Mouse (Mus musculus) lung, adult 2 months (tissue): ENCODE results near the gene Unc45b. TPM values are rescaled to one million over a fixed set of nuclear protein-coding genes. Genes with fewer than 3 reads are reported as not detected.
"Not testable (repeated sequence)": the region's sequence is repeated elsewhere in the genome, so short reads cannot be mapped to it uniquely, and the experiment has no call there.

ENCODE experiments used
- DNase-seq: peaks from one replicate; pipeline ENCODE4 v3.0.0; 2022
- H3K4me1 ChIP-seq: fragments of 200-500 bp; 2 replicates; pipeline ENCODE4 v1.6.1; 2011; ENCODE audit warnings: low read length; ENCODE audit not compliant: control insufficient read depth, insufficient read depth
- H3K4me3 ChIP-seq: fragments of 200-500 bp; replicated peaks from 2 replicates; pipeline ENCODE3; 2011; ENCODE audit warnings: low read depth, mild to moderate bottlenecking, control low read depth, low read length; ENCODE audit errors: extremely low read depth
- CTCF ChIP-seq: fragments of 200-500 bp; IDR thresholded peaks from 2 replicates; pipeline ENCODE4 v1.5.1; 2011; ENCODE audit warnings: mild to moderate bottlenecking, low read length, control low read depth; ENCODE audit not compliant: insufficient read depth
- POLR2A ChIP-seq: fragments of 200-500 bp; IDR thresholded peaks from 2 replicates; pipeline ENCODE4 v1.6.1; 2011; ENCODE audit warnings: low read depth, mild to moderate bottlenecking, control low read depth, low read length, borderline replicate concordance; ENCODE audit errors: extremely low read depth
- WGBS: fragments of 180-500 bp; shearing (Covaris S2); methylation state at CpG from one replicate; pipeline ENCODE4 v1.1.7; 2018; 5-methylcytosine and 5-hydroxymethylcytosine counted together
- polyA plus RNA-seq: library from polyadenylated mRNA; depleted of rRNA; stranded (reverse); fragments of >200 nt; gene quantifications from 2 replicates; pipeline ENCODE4 v1.2.3, GENCODE M21; 2012; rRNA removed

The Unc45b gene
- polyA plus RNA-seq, 1 experiment, result 19.0 TPM

GRCm38 (mm10) chr11:82989357-82989756, 79.0 kb downstream of the Unc45b start:
- Histone ChIP-seq H3K4me1 (no peaks in the 10 kb centered on the region), H3K4me3 (no peak overlapping the region)
- 27% methylated on average over 12 of the region's 12 CpGs for WGBS
- no peak for TF ChIP-seq POLR2A
- TF ChIP-seq CTCF, result no peak
- DNase-seq, result no peak

GRCm38 (mm10) chr11:82990612-82991385, 80.4 kb downstream of the Unc45b start:
- not testable (repeated sequence) for H3K4me1 ChIP-seq, DNase-seq
- H3K4me3 ChIP-seq, result peak overlapping the region; percentile 64
- 4% methylated on average over 19 of the region's 19 CpGs for WGBS

DNA sequence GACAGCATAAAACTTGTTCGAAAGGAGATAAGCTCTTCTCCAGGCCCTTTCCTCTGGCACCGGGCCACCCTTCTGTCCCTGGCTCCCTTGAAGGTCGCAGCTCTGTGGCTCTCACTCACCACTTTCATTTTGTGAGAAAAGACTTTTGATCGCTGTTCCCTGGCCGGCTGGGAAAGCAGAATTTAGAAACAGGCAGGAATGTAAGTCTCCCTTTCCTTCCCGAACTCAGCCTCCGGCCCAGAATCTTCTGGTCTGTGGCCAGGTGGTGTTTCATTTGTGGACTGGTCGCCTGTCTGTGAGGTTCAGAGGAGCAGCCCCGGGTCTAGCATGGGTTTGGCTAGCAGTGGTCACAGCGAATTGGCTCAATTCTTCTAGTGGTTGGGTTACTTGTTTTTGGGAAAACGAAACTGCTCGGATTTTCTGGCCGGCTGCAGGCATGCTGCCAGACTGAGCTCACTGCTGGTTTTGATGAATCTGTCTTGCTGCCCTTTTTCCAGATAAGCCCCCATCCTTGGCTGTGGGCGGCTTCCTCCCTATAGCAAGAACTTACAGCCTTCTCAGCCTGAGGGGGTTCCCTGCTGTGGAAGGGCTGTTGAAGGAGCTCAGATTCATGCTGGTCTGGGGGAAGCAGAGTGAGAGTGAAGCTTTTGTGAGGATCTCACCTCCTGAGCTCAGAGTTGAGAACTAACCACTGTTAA, 81.3 kb downstream of the Unc45b start, which contains the start of gene Slfn9:
Slfn9 (minus strand) TSS at position 362 of the 698 bp plus-strand sequence.
- H3K4me1 ChIP-seq, result no peaks in the 10 kb centered on the region
- under 1% methylated on average over 14 of the region's 14 CpGs for WGBS
- DNase-seq, result peak; percentile 23
- peak within 1 kb of the TSS; percentile 64 for H3K4me3 ChIP-seq
- TF ChIP-seq POLR2A (no peak), CTCF (no peak)

Other genes starting within 250 kb of the Unc45b start
- gene Cct6b, start 146.2 kb upstream of the Unc45b start, polyA plus RNA-seq, result 0.11 and 0.24 TPM in 2 replicates
- gene Zfp830, start 146.2 kb upstream of the Unc45b start, polyA plus RNA-seq, result 5.3 TPM in 2 replicates
- gene Lig3, start 129.4 kb upstream of the Unc45b start, polyA plus RNA-seq, result 6.9 and 10.4 TPM in 2 replicates
- gene Rffl, start 39.3 kb upstream of the Unc45b start, polyA plus RNA-seq, result 9.5 and 10.4 TPM in 2 replicates
- gene Rad51d, start 19.9 kb upstream of the Unc45b start, polyA plus RNA-seq, result 9.3 and 11.7 TPM in 2 replicates
- 0.08 and 0.11 TPM in 2 replicates for gene Fndc8, start 18.4 kb upstream of the Unc45b start, polyA plus RNA-seq
- 28.2 and 29.1 TPM in 2 replicates for gene Nle1, start 2.1 kb upstream of the Unc45b start, polyA plus RNA-seq
- 14.3 and 25.1 TPM in 2 replicates for gene Slfn5, start 40.8 kb downstream of the Unc45b start, polyA plus RNA-seq
- 0.32 and 0.75 TPM in 2 replicates for gene Slfn9, start 81.3 kb downstream of the Unc45b start, polyA plus RNA-seq
- gene Slfn8, start 110.3 kb downstream of the Unc45b start, polyA plus RNA-seq, result 0.20 and 0.60 TPM in 2 replicates
- gene Slfn2, start 154.6 kb downstream of the Unc45b start, polyA plus RNA-seq, result 6.5 and 10.1 TPM in 2 replicates
- gene Slfn1, start 206.3 kb downstream of the Unc45b start, polyA plus RNA-seq, result 1.2 and 4.2 TPM in 2 replicates